Mouse (Mus musculus): ENCODE results near the gene Hoxa13.
A peak's percentile ranks its signal among the peaks of the same experiment; 100 is the strongest.

Hoxa13 gene

GRCm38 (mm10) chr6:52251177-52251879 lies 9.4 kb downstream of the Hoxa13 start:
- DNase-seq (ENCODE audit: low read depth, low spot score) = no peak

- no peak for DNase-seq (ENCODE audit: low read depth, low spot score)
These were observed 10.9 kb downstream of the Hoxa13 start for GRCm38 (mm10) chr6:52249826-52250225.

GRCm38 (mm10) chr6:52249415-52249738 lies 11.3 kb downstream of the Hoxa13 start:
- no peak for DNase-seq (ENCODE audit: low read depth, low spot score)

DNA sequence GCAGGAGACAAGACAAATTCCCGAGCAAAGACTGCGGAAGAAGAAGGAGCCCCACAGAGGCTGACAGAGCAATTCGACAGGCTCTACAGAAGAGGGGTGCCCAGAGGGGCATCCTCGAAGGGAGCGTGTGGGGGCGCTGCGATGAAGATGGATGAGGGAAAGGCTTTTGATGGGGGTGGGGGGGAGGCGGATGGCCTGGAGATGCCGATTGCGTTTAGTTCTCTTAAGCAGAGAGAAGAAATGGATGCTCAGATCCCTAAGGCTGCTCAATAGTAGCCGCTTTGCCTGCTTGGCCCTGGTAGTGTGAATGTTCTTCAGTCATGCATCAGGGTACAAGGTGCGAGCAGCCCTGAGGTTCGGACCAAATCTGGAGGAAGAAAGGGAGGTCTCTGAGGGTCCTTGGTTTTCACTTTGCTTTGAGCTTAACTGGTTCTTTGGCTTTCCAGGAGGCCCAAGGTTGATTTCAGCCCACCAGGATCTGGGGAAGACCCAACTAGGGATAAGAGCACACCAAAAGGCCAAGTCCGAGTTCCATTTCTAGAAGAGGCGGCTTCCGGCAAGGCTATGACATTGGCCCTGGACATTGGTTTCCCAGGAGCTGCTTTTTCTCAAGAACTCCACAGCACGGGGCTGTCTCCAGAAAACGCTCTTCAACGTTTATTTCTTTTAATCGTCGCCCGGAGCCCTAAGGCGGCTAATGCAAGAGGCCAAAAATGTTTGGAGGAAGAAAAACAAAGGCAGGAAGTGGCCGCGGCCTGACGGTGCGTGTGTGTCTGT lies 11.9 kb downstream of the Hoxa13 start:
- no peak for DNase-seq (ENCODE audit: low read depth, low spot score)

DNA sequence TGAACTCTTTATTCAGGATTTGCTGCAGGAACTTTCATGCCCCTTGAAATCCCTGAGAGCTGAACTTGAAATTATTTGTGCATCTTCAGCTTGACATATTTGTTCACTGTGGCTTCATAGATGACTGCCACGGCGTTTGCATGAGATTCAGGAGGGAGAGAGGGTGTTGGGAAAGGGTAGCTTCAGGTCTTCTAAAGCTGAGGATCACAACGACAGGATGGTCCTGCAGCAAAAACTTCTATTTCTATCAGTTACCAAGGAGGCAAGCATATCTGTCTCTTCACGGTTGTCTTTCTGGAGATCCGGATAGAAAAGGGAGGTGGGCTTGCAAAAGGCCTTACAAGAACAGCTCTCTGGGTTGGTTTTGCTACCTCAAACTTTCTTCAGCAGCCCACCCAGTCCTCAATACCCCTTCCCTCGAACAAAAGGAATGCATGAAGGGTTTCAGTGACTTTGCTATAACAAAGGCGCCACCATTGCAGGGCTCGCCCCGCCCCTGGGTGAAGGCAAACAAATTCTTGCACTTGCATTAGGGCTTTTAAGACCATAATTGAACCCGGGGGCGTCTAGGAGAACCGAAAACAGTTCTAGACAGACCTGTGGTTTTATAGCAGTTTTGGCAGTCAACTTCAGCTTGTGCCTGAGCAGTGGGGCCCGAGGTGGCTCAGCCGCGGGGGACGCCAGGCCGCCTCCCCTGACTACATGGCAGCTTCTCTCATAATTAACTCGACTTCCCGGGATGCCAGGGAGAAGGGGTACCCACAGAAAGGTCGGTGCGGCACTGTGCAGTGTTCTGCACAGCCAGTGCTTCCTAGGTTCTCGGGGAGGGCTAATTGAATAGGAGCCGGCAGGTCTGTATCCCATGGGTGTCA lies 12.7 kb downstream of the Hoxa13 start:
- no peak for DNase-seq (ENCODE audit: low read depth, low spot score)

GRCm38 (mm10) chr6:52246916-52247315 lies 13.8 kb downstream of the Hoxa13 start:
- no peak for DNase-seq (ENCODE audit: low read depth, low spot score)

DNA sequence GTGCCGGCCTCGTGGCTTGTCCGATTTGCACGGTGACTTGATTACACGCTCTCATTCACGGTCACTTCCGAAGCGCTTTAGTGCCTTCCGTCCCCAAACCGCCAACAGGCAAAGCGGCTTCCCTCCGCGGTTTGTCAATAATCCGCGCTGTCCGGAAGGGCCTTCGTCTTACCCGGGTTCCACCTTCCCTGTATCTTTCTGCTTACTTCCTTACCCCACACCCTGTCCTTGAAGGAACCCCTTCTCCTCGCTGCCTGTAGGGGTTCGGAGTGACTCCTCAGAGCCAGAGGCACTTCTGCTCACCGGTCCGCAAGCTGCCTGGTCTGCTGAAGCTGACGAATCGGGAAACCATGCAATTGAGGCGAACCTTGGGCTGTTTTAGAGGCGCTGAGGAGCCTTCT lies 14.3 kb downstream of the Hoxa13 start:
- no peak for DNase-seq (ENCODE audit: low read depth, low spot score)

- DNase-seq (ENCODE audit: low read depth, low spot score) = no peak
These were observed 14.9 kb downstream of the Hoxa13 start, which contains the start of gene Hoxa11 for GRCm38 (mm10) chr6:52245757-52246142. Hoxa11 (minus strand) TSS chr6:52245810.

DNA sequence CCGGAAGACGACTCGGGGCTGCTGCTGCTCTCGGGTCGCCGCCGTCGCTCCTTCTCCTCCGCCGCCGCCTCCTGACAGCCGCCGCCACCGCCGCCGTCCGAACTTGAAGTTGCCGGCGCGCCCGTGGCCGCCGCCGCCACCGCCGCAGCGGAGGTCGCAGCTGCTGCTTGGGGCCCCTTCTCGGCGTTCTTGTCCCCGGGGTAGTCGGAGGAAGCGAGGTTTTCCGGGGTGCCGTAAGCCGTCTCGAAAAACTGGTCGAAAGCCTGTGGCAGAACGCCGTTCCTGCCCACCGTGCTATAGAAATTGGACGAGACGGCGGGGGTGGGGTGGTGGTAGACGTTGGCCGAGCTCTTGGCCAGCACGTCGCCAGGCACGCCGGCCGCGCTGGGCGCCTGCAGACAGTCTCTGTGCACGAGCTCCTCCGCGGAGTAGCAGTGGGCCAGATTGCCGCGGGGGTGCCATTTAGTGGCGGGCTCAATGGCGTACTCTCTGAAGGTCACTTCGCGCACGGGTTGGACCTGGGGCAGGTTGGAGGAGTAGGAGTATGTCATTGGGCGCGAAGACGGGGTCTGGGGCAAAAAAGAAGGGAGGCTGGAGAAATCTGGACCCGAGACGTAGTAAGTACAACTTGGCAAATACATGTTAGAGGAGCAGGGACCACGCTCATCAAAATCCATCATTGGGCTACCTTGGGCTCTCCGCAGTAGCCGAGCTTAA lies 15.5 kb downstream of the Hoxa13 start:
- DNase-seq (ENCODE audit: low read depth, low spot score) = no peak

GRCm38 (mm10) chr6:52244471-52245039 lies 16.1 kb downstream of the Hoxa13 start:
- DNase-seq (ENCODE audit: low read depth, low spot score) = no peak

DNA sequence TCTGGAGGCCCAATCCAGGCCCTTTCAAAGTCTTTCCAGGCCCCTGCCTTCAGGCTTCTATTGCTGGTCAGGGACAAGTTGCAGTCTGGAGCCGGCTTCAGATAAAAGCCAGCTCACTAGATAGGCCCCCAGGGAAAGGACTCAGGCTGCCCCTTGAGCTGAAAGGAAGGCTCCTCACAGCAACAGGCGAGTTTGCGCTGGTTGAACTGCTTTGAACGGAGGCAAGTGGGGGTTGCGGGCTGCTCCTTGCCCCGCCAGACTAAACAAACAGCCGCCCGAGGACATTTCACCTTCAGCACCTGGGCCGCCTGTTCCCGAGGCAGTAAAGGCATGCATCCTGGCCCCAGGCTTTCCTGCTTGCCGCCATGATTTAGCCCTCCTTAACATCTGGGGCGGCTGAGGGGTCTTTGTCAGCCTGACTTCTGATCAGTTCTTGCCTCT lies 17.0 kb downstream of the Hoxa13 start:
- DNase-seq (ENCODE audit: low read depth, low spot score) = no peak

GRCm38 (mm10) chr6:52242801-52243332 lies 17.8 kb downstream of the Hoxa13 start:
- no peak for DNase-seq (ENCODE audit: low read depth, low spot score)

DNA sequence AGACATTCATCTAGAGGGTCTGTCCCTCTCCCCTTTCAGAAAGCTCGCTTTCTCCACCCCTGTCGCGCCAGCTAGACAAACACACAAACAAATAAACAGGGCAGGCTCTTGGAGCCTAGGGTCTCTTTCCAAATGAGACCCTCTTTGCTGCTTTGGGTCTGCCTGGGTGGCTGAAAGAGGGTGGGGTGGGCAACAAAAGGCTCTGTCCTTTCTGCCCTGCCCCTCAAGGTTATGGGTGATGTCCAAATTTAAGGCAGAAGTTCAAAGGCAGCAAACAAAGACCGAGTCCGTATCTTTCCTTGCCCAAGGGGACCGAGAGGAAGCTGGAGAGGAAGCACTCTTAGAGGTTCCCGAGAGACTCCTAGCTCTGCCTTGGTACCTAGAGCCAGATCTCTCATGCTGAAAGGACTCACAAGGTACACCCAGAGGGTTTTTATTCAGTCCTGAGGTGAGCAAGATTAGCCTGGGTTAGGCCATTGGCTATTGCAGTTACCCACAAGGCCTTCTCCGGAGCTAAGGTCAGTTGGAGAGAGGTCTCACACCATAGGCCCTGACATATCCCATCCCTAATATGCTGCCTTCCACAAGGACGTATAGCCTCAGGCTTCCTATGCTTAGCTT lies 19.6 kb downstream of the Hoxa13 start:
- no peak for DNase-seq (ENCODE audit: low read depth, low spot score)

GRCm38 (mm10) chr6:52240389-52241000 lies 20.2 kb downstream of the Hoxa13 start, which contains the start of gene Hoxa10:
Hoxa10 (minus strand) TSS chr6:52240854.
- DNase-seq (ENCODE audit: low read depth, low spot score) = peak; percentile 94

- no peak for DNase-seq (ENCODE audit: low read depth, low spot score)
These were observed 20.9 kb downstream of the Hoxa13 start for GRCm38 (mm10) chr6:52239625-52240388.

DNA sequence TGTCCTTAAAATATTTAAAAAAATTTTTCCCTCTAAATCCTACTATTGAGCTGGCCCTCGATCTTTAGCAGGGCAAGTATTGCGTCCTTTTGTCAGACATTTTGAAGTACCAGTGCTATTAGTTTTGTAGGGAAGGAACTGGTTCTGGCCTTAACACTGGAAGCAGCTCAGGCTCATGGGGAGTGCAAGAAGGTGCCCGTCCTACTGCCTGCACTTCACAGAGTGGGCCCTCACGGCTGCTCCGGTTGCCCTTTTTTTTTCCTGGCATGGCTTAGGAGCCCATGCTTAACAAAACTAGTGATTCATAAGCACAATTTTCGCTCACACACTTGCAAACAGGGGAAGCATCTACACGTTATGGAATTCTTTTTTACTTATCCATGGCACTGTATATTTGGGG lies 21.7 kb downstream of the Hoxa13 start:
- DNase-seq (ENCODE audit: low read depth, low spot score) = no peak

DNA sequence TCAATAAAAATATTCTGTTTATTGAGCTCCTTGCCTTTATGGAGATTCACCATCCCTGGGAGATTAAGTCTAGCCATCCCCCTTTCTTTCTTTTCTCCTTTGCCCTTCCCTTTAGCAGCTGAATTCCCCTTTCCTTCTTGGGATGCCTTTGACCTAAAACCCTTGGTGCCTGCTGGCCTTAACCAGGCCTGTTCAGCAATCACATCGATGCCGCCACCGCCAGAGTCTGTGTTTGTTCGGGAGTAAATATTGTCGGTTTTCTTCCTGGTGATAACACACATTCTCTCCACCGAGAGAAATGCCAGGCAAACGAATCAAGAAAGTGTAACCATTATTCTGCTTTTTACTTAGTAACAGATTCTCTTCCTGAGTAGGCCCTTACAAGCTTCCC lies 22.5 kb downstream of the Hoxa13 start:
- no peak for DNase-seq (ENCODE audit: low read depth, low spot score)

- DNase-seq (ENCODE audit: low read depth, low spot score) = no peak
These were observed 23.1 kb downstream of the Hoxa13 start for GRCm38 (mm10) chr6:52237346-52238154.
